Mouse (Mus musculus): Measurements from ENCODE around the gene Slc39a2. TPM values are rescaled to one million over a fixed set of nuclear protein-coding genes. Genes with fewer than 3 reads are reported as not detected.
"Not testable (repeated sequence)": the region's sequence is repeated elsewhere in the genome, so short reads cannot be mapped to it uniquely, and the experiment has no call there.

Slc39a2 gene
- polyA plus RNA-seq (2012; rRNA removed): 0.30 and 0.61 TPM in 2 replicates

GRCm38 (mm10) chr14:51892191-51892939 lies at the start of gene Slc39a2:
TSS of gene Slc39a2 (plus strand) at chr14:51892889.
- Histone ChIP-seq H3K27ac (ENCODE audit: insufficient read depth, low read depth, low read length) (no peak within 1 kb of the TSS), H3K36me3 (ENCODE audit: control insufficient read depth, insufficient read depth, low read length) (peaks cover 40% of the 10 kb centered on the region), H3K27me3 (ENCODE audit: control insufficient read depth, insufficient read depth, low read length) (no peaks in the 10 kb centered on the region), H3K4me1 (ENCODE audit: control insufficient read depth, insufficient read depth, insufficient read length, low read length) (no peaks in the 10 kb centered on the region), H3K4me3 (ENCODE audit: low read depth, low read length) (no peak within 1 kb of the TSS)
- TF ChIP-seq CTCF (IDR thresholded peaks at IDR 0.05; ENCODE audit: extremely low read depth, insufficient read length, insufficient replicate concordance, low read depth, low read length): no peak
- TF ChIP-seq POLR2A (IDR thresholded peaks at IDR 0.05; ENCODE audit: low read depth, low read length): no peak
- 88% methylated on average over 9 of the region's 9 CpGs for WGBS

GRCm38 (mm10) chr14:51843882-51844281 lies 48.8 kb upstream of the Slc39a2 start:
- no peaks in the 10 kb centered on the region for H3K36me3 ChIP-seq (ENCODE audit: control insufficient read depth, insufficient read depth, low read length)
- H3K4me1 ChIP-seq (ENCODE audit: control insufficient read depth, insufficient read depth, insufficient read length, low read length): no peaks in the 10 kb centered on the region
- no peak overlapping the region for H3K27ac ChIP-seq (ENCODE audit: insufficient read depth, low read depth, low read length)
- no peak overlapping the region for H3K4me3 ChIP-seq (ENCODE audit: low read depth, low read length)
- no peak for TF ChIP-seq CTCF (IDR thresholded peaks at IDR 0.05; ENCODE audit: extremely low read depth, insufficient read length, insufficient replicate concordance, low read depth, low read length)
- no peak for TF ChIP-seq POLR2A (IDR thresholded peaks at IDR 0.05; ENCODE audit: low read depth, low read length)
- peaks cover 3% of the 10 kb centered on the region for H3K27me3 ChIP-seq (ENCODE audit: control insufficient read depth, insufficient read depth, low read length)

GRCm38 (mm10) chr14:51846566-51846965 lies 46.1 kb upstream of the Slc39a2 start:
- Histone ChIP-seq H3K27ac (ENCODE audit: insufficient read depth, low read depth, low read length) (no peak overlapping the region), H3K4me3 (ENCODE audit: low read depth, low read length) (no peak overlapping the region), H3K4me1 (ENCODE audit: control insufficient read depth, insufficient read depth, insufficient read length, low read length) (no peaks in the 10 kb centered on the region), H3K27me3 (ENCODE audit: control insufficient read depth, insufficient read depth, low read length) (peaks cover 3% of the 10 kb centered on the region), H3K36me3 (ENCODE audit: control insufficient read depth, insufficient read depth, low read length) (no peaks in the 10 kb centered on the region)
- WGBS: 35% methylated on average over 3 of the region's 3 CpGs
- TF ChIP-seq CTCF (IDR thresholded peaks at IDR 0.05; ENCODE audit: extremely low read depth, insufficient read length, insufficient replicate concordance, low read depth, low read length) (no peak), POLR2A (IDR thresholded peaks at IDR 0.05; ENCODE audit: low read depth, low read length) (no peak)

- not testable (repeated sequence) for H3K27me3 ChIP-seq (ENCODE audit: control insufficient read depth, insufficient read depth, low read length); H3K27ac ChIP-seq (ENCODE audit: insufficient read depth, low read depth, low read length); H3K4me3 ChIP-seq (ENCODE audit: low read depth, low read length); H3K4me1 ChIP-seq (ENCODE audit: control insufficient read depth, insufficient read depth, insufficient read length, low read length); H3K36me3 ChIP-seq (ENCODE audit: control insufficient read depth, insufficient read depth, low read length)
- 51% methylated on average over 3 of the region's 3 CpGs for WGBS
These were observed 41.7 kb upstream of the Slc39a2 start for GRCm38 (mm10) chr14:51851006-51851405.

GRCm38 (mm10) chr14:51853399-51853798 lies 39.3 kb upstream of the Slc39a2 start, which contains the start of gene Ear6:
TSS of gene Ear6 (plus strand) at chr14:51853699.
- Histone ChIP-seq H3K4me1 (ENCODE audit: control insufficient read depth, insufficient read depth, insufficient read length, low read length) (no peaks in the 10 kb centered on the region), H3K27ac (ENCODE audit: insufficient read depth, low read depth, low read length) (no peak within 1 kb of the TSS), H3K4me3 (ENCODE audit: low read depth, low read length) (no peak within 1 kb of the TSS), H3K27me3 (ENCODE audit: control insufficient read depth, insufficient read depth, low read length) (no peaks in the 10 kb centered on the region), H3K36me3 (ENCODE audit: control insufficient read depth, insufficient read depth, low read length) (no peaks in the 10 kb centered on the region)
- TF ChIP-seq POLR2A (IDR thresholded peaks at IDR 0.05; ENCODE audit: low read depth, low read length): no peak
- TF ChIP-seq CTCF (IDR thresholded peaks at IDR 0.05; ENCODE audit: extremely low read depth, insufficient read length, insufficient replicate concordance, low read depth, low read length): no peak

GRCm38 (mm10) chr14:51855280-51855679 lies 37.4 kb upstream of the Slc39a2 start:
- H3K27me3 ChIP-seq (ENCODE audit: control insufficient read depth, insufficient read depth, low read length); H3K4me3 ChIP-seq (ENCODE audit: low read depth, low read length); H3K27ac ChIP-seq (ENCODE audit: insufficient read depth, low read depth, low read length); H3K4me1 ChIP-seq (ENCODE audit: control insufficient read depth, insufficient read depth, insufficient read length, low read length); H3K36me3 ChIP-seq (ENCODE audit: control insufficient read depth, insufficient read depth, low read length): not testable (repeated sequence)
- 72% methylated on average over 7 of the region's 7 CpGs for WGBS

DNA sequence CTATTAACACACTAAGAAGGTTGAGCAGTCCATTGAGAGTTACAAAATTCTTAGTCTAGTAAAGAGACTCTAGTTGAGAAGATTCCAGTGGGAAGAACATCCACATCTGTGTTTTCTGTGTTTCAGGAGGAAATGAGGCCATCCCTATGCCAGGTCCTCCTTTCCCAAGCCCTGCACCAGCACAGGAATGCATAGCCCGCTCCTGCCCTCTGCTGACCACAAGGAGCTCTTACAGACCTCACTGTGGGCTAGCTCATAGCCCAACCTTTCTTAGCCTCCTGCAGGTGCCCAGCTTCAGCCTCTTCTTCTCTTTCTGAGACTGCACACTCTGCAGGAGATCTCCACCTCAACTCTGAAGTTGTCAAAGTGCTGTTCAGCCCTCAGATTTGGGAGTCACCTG lies 29.1 kb upstream of the Slc39a2 start:
- WGBS: 9% methylated on average over 1 of the region's 1 CpGs
- H3K4me3 ChIP-seq (ENCODE audit: low read depth, low read length); H3K36me3 ChIP-seq (ENCODE audit: control insufficient read depth, insufficient read depth, low read length); H3K27ac ChIP-seq (ENCODE audit: insufficient read depth, low read depth, low read length); H3K27me3 ChIP-seq (ENCODE audit: control insufficient read depth, insufficient read depth, low read length); H3K4me1 ChIP-seq (ENCODE audit: control insufficient read depth, insufficient read depth, insufficient read length, low read length): not testable (repeated sequence)

- TF ChIP-seq CTCF (IDR thresholded peaks at IDR 0.05; ENCODE audit: extremely low read depth, insufficient read length, insufficient replicate concordance, low read depth, low read length) (no peak), POLR2A (IDR thresholded peaks at IDR 0.05; ENCODE audit: low read depth, low read length) (no peak)
- Histone ChIP-seq H3K27me3 (ENCODE audit: control insufficient read depth, insufficient read depth, low read length) (no peaks in the 10 kb centered on the region), H3K36me3 (ENCODE audit: control insufficient read depth, insufficient read depth, low read length) (no peaks in the 10 kb centered on the region), H3K4me3 (ENCODE audit: low read depth, low read length) (no peak overlapping the region), H3K4me1 (ENCODE audit: control insufficient read depth, insufficient read depth, insufficient read length, low read length) (no peaks in the 10 kb centered on the region), H3K27ac (ENCODE audit: insufficient read depth, low read depth, low read length) (no peak overlapping the region)
- WGBS: 72% methylated on average over 2 of the region's 2 CpGs
These were observed 21.9 kb upstream of the Slc39a2 start for GRCm38 (mm10) chr14:51870756-51871155.
